Mouse (Mus musculus) neural tube, embryonic 13.5 days (tissue): ENCODE results near the gene Klhdc8b. TPM values are rescaled to one million over a fixed set of nuclear protein-coding genes. Genes with fewer than 3 reads are reported as not detected.

Experiments
- ATAC-seq: fragments of 200-750 bp; cut with Nextera tagmentation; 2 replicates; pipeline ENCODE4 v1.8.0; 2017; ENCODE audit warnings: low read depth, mild to moderate bottlenecking, moderate TSS enrichment, moderate library complexity
- H3K27ac ChIP-seq: fragments of 300-500 bp; sonication (generic); replicated peaks from 2 replicates; pipeline ENCODE4 v1.5.1; 2015; ENCODE audit warnings: moderate library complexity, mild to moderate bottlenecking, inconsistent platforms
- H3K27me3 ChIP-seq: fragments of 300-500 bp; sonication (generic); 2 replicates; pipeline ENCODE4 v1.6.1; 2015; ENCODE audit warnings: mild to moderate bottlenecking, inconsistent platforms
- H3K36me3 ChIP-seq: fragments of 300-500 bp; sonication (generic); 2 replicates; pipeline ENCODE4 v1.6.1; 2015; ENCODE audit warnings: mild to moderate bottlenecking, inconsistent platforms
- H3K4me1 ChIP-seq: fragments of 300-500 bp; sonication (generic); replicated peaks from 2 replicates; pipeline ENCODE4 v1.6.1; 2015; ENCODE audit warnings: inconsistent platforms
- H3K4me2 ChIP-seq: fragments of 300-500 bp; sonication (generic); 2 replicates; pipeline ENCODE4 v1.6.1; 2015; ENCODE audit warnings: inconsistent platforms, mild to moderate bottlenecking, moderate library complexity
- H3K4me3 ChIP-seq: fragments of 300-500 bp; sonication (generic); 2 replicates; pipeline ENCODE4 v1.5.1; 2015; ENCODE audit warnings: mild to moderate bottlenecking, inconsistent platforms
- H3K9ac ChIP-seq: fragments of 300-500 bp; sonication (generic); 2 replicates; pipeline ENCODE4 v1.6.1; 2015; ENCODE audit warnings: moderate library complexity, mild to moderate bottlenecking, inconsistent platforms
- H3K9me3 ChIP-seq: fragments of 300-500 bp; sonication (generic); 2 replicates; pipeline ENCODE4 v1.6.1; 2016; ENCODE audit warnings: inconsistent platforms
- WGBS: fragments of 180-500 bp; shearing (Covaris S2); methylation state at CpG from one replicate; pipeline ENCODE4 v1.1.7; 2015; 5-methylcytosine and 5-hydroxymethylcytosine counted together
- polyA plus RNA-seq: library from polyadenylated mRNA; unstranded; fragments of >200 nt; fragmentation: Nextera tagmentation; extraction: Ambion mirVana; gene quantifications from 2 replicates; pipeline ENCODE4 v1.2.1, GENCODE M21; 2015

Klhdc8b gene
- polyA plus RNA-seq, 1 experiment from 2014 or later = 86.4 TPM

DNA sequence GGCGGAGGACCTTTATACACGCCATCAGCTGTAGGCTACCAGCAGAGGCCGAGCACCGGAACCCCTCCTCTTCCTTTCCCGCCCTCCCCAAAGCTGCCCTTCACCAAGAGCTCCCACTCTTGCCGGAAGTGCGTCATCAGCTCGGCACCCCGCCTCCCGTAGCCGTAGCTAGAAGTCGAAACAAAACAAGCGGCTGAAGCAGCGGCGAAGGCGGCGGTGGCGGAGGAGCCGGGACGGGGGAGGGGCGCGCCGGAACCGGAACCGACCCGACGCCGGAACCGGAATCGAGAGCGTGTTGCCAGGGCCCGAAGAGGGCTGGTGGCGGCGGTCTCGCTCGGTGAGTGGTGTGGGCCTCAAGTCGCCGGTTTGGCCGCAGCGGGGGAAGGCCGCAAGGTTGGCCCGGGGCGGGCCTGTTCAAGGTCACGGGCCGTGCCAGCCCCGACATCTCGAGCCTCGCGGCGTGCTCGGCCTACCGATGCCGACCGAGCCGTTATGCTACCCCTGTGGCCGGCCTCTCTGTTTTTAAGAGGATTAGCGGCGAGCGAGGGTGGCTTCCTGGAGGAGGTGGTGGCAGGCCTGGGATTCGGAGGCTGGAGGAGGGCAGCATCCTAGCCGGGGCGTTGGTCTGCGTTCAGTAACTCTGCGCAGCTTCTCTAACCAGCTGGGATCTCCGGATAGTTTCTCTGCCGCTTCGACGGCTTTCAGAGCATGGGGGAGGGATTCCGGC is 29.3 kb upstream of the Klhdc8b start, which contains the start of gene Usp19:
Usp19 (plus strand) TSS at position 44 of the 727 bp plus-strand sequence.
- Histone ChIP-seq H3K27me3 (no peaks in the 10 kb centered on the region), H3K4me1 (peaks cover 26% of the 10 kb centered on the region), H3K9ac (peak within 1 kb of the TSS; percentile 95), H3K27ac (peak within 1 kb of the TSS; percentile 98), H3K4me3 (peak within 1 kb of the TSS; percentile 88), H3K36me3 (peaks cover 56% of the 10 kb centered on the region), H3K9me3 (no peaks in the 10 kb centered on the region), H3K4me2 (peak within 1 kb of the TSS; percentile 98)
- WGBS = under 1% methylated on average over 69 of the region's 69 CpGs
- peak; percentile 95 for ATAC-seq

DNA sequence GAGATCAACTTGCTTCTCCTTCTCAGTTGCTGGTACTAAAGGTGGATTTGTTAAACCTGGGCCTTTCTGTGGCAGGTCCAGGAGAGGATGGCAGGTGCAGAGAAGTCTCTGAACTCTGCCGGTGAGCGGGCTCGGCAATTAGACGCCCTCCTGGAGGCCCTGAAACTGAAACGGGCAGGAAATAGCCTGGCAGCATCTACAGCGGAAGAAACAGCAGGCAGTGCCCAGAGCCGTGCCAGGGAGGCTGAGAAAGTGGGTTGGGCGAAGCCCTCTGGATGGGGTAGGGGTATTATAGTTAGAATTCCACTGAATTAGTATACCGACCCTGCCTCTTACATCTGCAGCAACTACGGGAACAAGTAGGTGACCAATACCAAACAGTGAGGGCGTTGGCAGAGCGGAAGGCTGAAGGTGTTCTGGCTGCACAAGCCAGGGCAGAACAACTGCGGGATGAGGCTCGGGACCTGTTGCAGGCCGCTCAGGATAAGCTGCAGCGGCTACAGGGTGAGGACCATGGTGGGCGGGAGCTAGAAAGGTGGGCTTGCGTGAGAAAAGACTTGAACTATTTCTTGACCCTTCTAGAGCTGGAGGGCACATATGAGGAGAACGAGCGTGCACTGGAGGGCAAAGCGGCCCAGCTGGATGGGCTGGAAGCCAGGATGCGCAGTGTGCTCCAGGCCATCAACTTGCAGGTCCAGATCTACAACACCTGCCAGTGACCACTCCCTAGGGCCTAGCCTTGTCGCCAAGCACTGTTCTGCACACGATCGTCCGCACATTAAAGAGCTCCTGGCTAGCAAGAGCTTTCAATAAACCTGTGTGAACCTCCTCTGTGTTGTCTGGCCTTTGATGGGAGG is 28.5 kb upstream of the Klhdc8b start:
- Histone ChIP-seq H3K4me3 (peak overlapping the region; percentile 88), H3K27me3 (no peaks in the 10 kb centered on the region), H3K4me2 (peak overlapping the region; percentile 98), H3K27ac (peak overlapping the region; percentile 98), H3K4me1 (peaks cover 26% of the 10 kb centered on the region), H3K9me3 (no peaks in the 10 kb centered on the region), H3K36me3 (peaks cover 50% of the 10 kb centered on the region), H3K9ac (peak overlapping the region; percentile 95)
- WGBS = 66% methylated on average over 26 of the region's 26 CpGs
- peak; percentile 55 for ATAC-seq

DNA sequence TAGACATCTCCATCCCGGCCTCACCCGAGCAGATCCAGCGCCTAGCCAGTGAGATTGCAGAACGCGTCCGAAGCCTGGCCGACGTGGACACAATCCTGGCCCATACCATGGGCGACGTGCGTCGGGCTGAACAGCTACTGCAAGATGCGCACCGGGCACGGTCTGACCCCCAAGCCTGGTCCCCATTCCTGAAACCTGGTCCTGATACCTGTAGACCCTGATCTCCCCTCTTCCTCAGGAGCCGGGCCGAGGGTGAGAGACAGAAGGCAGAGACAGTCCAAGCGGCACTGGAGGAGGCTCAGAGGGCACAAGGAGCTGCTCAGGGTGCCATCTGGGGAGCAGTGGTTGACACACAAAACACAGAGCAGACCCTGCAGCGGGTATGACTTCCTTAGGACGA is 27.8 kb upstream of the Klhdc8b start:
- ATAC-seq = no peak
- H3K36me3 ChIP-seq = peaks cover 44% of the 10 kb centered on the region
- H3K9me3 ChIP-seq = no peaks in the 10 kb centered on the region
- peaks cover 26% of the 10 kb centered on the region for H3K4me1 ChIP-seq
- H3K4me3 ChIP-seq = no peak overlapping the region
- no peak overlapping the region for H3K4me2 ChIP-seq
- peak overlapping the region; percentile 98 for H3K27ac ChIP-seq
- H3K27me3 ChIP-seq = no peaks in the 10 kb centered on the region
- 95% methylated on average over 20 of the region's 20 CpGs for WGBS
- H3K9ac ChIP-seq = no peak overlapping the region

DNA sequence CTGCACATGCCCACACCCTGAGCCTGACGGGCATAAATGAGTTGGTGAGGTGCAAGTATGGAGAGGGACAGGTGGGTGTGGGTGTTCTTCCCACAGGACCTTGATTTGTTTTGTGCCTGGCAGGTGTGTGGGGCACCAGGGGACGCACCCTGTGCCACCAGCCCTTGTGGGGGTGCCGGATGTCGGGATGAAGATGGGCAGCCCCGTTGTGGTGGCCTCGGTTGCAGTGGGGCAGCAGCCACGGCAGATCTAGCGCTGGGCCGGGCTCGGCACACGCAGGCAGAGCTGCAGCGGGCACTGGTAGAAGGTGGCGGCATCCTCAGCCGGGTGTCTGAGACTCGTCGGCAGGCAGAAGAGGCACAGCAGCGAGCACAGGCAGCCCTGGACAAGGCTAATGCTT is 27.0 kb upstream of the Klhdc8b start:
- Histone ChIP-seq H3K9ac (no peak overlapping the region), H3K4me1 (peaks cover 26% of the 10 kb centered on the region), H3K4me3 (no peak overlapping the region), H3K9me3 (no peaks in the 10 kb centered on the region), H3K27ac (no peak overlapping the region), H3K4me2 (no peak overlapping the region), H3K27me3 (no peaks in the 10 kb centered on the region), H3K36me3 (peaks cover 38% of the 10 kb centered on the region)
- ATAC-seq = no peak
- WGBS = 92% methylated on average over 17 of the region's 17 CpGs

DNA sequence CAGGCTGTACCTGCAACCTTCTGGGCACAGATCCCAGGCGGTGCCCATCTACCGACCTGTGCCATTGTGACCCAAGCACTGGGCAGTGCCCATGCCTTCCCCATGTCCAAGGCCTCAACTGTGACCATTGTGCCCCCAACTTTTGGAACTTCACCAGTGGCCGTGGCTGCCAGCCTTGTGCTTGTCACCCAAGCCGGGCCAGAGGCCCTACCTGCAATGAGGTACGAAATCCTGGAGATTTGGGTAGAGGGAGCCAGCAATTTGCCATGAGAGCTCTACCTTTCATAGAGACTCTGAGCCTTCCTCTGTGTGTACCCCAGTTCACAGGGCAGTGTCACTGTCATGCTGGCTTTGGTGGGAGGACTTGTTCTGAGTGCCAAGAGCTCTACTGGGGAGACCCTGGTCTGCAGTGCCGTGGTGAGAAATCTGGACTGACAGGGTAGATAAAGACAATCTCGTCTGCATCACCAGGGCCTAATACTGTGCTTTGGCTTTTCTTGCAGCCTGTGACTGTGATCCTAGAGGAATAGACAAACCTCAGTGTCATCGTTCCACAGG is 25.7 kb upstream of the Klhdc8b start:
- Histone ChIP-seq H3K4me1 (peaks cover 18% of the 10 kb centered on the region), H3K4me2 (no peak overlapping the region), H3K4me3 (no peak overlapping the region), H3K9me3 (no peaks in the 10 kb centered on the region), H3K27ac (no peak overlapping the region), H3K27me3 (no peaks in the 10 kb centered on the region), H3K36me3 (peaks cover 29% of the 10 kb centered on the region), H3K9ac (no peak overlapping the region)
- ATAC-seq = no peak
- WGBS = 89% methylated on average over 8 of the region's 8 CpGs

DNA sequence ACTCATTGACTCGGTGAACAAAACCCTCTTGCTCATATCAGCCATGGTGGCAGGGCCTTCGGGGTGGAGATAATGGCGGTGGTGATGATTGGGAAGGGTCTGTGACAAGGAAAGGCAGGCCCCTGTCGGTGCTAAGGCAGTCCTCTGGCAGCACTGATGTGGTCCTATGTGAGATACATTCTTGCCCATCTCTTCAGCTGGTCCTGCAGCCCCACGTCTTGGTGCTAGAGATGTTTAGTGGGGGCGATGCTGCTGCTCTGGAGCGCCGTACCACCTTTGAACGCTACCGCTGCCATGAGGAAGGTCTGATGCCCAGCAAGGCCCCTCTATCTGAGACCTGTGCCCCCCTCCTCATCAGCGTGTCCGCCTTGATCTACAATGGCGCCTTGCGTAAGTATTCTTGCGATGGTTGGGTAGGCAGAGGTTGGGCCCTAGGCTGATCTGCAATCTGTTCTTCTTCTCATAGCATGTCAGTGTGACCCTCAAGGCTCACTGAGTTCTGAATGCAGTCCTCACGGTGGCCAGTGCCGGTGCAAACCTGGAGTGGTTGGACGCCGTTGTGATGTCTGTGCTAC is 24.0 kb upstream of the Klhdc8b start:
- ATAC-seq = no peak
- WGBS = 94% methylated on average over 19 of the region's 19 CpGs

DNA sequence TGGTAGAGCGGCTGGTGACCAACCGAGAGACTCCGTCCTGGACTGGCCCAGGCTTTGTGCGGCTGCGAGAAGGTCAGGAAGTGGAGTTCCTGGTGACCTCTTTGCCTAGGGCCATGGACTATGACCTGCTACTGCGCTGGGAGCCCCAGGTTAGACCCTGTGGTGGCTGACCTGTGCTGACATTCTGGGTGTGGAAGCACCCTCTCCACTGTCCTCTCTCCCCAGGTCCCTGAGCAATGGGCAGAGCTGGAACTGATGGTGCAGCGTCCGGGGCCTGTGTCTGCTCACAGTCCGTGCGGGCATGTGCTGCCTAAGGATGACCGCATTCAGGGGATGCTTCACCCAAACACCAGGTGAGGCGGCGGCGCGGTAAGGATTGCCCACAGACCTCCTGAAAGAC is 22.6 kb upstream of the Klhdc8b start:
- ATAC-seq = no peak
- Histone ChIP-seq H3K4me3 (no peak overlapping the region), H3K27ac (no peak overlapping the region), H3K9me3 (no peaks in the 10 kb centered on the region), H3K27me3 (no peaks in the 10 kb centered on the region), H3K4me2 (no peak overlapping the region), H3K36me3 (peaks cover 26% of the 10 kb centered on the region), H3K4me1 (peaks cover 21% of the 10 kb centered on the region), H3K9ac (no peak overlapping the region)
- 94% methylated on average over 15 of the region's 15 CpGs for WGBS

More for the DNA sequence above, 24.0 kb upstream of the Klhdc8b start:
- no peak overlapping the region for H3K4me2 ChIP-seq
- H3K27me3 ChIP-seq = no peaks in the 10 kb centered on the region
- no peak overlapping the region for H3K4me3 ChIP-seq
- no peaks in the 10 kb centered on the region for H3K9me3 ChIP-seq
- no peak overlapping the region for H3K27ac ChIP-seq
- peaks cover 26% of the 10 kb centered on the region for H3K36me3 ChIP-seq
- no peak overlapping the region for H3K9ac ChIP-seq
- peaks cover 17% of the 10 kb centered on the region for H3K4me1 ChIP-seq

DNA sequence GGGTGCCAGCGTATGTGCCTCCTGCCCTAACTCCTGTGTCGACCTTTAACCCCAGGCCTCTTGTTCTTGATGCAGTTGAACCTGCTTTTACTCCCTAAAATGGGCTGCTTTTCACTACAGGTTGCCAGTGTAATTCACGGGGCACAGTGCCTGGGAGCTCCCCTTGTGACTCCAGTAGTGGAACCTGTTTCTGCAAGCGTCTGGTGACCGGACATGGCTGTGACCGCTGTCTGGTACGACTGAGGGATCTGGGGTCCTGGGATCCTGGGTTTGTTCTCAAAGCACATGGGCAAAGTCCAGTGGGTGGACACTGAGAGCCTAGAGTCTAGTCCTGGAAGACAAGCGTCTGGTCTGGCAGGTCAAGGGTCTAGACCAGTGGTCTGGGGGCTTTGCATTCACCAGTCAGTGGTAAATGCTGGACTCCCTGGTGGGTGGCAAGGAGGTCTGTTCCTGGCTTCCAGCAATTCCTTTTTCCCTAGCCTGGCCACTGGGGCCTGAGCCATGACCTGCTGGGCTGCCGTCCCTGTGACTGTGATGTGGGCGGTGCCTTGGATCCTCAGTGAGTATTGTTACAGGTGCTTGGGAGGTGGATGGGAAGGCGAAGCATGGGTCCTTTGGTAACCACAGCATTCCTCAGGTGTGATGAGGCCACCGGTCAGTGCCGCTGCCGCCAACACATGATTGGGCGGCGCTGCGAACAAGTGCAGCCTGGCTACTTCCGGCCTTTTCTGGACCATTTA is 21.8 kb upstream of the Klhdc8b start:
- H3K9ac ChIP-seq = no peak overlapping the region
- H3K36me3 ChIP-seq = peaks cover 22% of the 10 kb centered on the region
- H3K9me3 ChIP-seq = no peaks in the 10 kb centered on the region
- H3K4me1 ChIP-seq = peaks cover 27% of the 10 kb centered on the region
- H3K27me3 ChIP-seq = no peaks in the 10 kb centered on the region
- no peak overlapping the region for H3K27ac ChIP-seq
- H3K4me3 ChIP-seq = no peak overlapping the region
- H3K4me2 ChIP-seq = no peak overlapping the region
- no peak for ATAC-seq
- whole genome bisulfite sequencing = 95% methylated on average over 18 of the region's 18 CpGs

DNA sequence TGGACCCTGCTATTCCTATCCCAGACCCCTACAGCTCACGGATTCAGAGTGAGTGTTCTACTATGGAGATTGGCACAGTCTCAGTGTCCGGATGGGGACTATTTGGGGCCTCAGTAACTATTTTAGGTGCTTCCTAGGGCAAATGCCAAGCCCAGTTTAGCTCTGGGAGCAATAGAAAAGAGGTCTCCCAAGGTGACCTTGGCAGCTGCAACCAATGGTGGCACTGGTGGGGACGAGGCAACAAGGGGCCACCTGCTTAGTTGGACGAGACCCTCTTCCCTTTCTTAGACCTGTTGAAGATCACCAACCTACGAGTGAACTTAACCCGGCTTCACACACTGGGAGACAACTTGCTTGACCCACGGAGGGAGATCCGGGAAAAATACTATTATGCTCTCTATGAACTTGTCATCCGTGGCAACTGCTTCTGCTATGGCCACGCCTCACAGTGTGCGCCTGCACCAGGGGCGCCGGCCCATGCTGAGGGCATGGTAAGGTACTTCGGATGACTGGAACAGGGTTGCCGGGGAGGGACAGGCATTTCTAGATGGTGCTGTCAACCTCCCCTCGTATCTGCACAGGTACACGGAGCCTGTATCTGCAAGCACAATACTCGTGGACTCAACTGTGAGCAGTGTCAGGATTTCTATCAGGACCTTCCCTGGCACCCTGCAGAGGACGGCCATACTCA is 20.3 kb upstream of the Klhdc8b start:
- H3K36me3 ChIP-seq = peaks cover 19% of the 10 kb centered on the region
- 94% methylated on average over 19 of the region's 19 CpGs for WGBS
- no peaks in the 10 kb centered on the region for H3K9me3 ChIP-seq
- no peak overlapping the region for H3K4me2 ChIP-seq
- no peak overlapping the region for H3K4me3 ChIP-seq
- no peak overlapping the region for H3K27ac ChIP-seq
- H3K4me1 ChIP-seq = peaks cover 27% of the 10 kb centered on the region
- no peak for ATAC-seq
- H3K9ac ChIP-seq = no peak overlapping the region
- no peaks in the 10 kb centered on the region for H3K27me3 ChIP-seq

DNA sequence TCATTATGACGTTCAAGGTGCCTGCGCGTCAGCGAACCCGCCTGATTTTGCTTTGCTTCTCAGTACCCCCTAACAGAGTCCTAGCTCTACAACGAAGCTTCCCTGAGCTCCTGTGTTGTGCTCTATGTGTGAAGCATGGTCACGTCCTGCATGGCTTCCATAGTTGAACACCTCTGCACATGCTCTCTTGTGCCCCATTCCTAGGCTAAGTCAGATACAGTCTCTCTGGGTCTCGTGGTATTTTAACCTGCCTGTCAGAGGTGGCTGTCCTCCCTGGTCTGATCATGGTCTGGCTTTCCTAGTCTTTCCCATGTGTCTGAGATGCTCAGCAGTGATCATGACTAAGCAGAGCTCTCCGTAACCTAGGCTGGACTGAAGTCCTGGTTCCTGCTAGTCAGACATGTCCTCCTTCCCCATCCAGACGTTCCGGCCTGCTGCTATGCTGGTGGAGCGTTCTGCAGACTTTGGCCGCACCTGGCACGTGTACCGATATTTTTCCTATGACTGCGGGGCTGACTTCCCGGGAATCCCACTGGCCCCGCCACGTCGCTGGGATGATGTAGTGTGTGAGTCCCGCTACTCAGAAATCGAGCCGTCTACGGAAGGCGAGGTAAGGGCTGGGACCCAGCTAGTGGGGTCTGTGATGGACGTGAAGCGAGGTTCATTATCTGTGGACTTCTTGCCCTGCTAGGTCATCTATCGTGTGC is 19.6 kb upstream of the Klhdc8b start:
- Histone ChIP-seq H3K4me2 (peak overlapping the region; percentile 57; the same call in 1 of the 2 replicates), H3K9me3 (no peaks in the 10 kb centered on the region), H3K36me3 (peaks cover 12% of the 10 kb centered on the region; the same call in 1 of the 2 replicates), H3K27me3 (no peaks in the 10 kb centered on the region), H3K27ac (no peak overlapping the region), H3K4me3 (no peak overlapping the region), H3K4me1 (peaks cover 27% of the 10 kb centered on the region), H3K9ac (no peak overlapping the region)
- no peak for ATAC-seq
- 93% methylated on average over 28 of the region's 28 CpGs for WGBS
